Mouse (Mus musculus): ENCODE measurements around the gene B4galnt1. TPM values are rescaled to one million over a fixed set of nuclear protein-coding genes. Genes with fewer than 3 reads are reported as not detected.
A peak's percentile ranks its signal among the peaks of the same experiment; 100 is the strongest.

The B4galnt1 gene
- total and polyA plus RNA-seq, 3 experiments = 24.6 to 66.0 (median 65.8) TPM

DNA sequence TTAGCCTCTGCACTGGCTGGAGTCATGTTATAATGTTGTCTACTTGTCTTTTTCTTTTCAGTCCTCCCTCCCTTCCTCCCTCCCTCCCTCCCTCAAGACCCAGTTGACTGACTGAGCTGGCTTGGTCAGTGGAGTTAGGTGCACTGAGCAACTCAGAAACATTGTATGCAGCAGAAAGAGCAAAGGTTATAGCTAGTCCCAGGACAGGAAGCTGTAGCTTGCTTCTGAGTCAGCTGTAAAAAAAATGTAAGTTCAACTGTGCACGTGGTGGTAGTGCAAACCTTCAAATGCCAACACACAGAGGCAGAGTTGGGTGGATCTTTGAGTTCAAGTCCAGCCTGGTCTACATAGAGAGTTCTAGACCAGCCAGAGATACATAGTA, 49.4 kb downstream of the B4galnt1 start:
- Histone ChIP-seq H3K27ac (ENCODE audit: control insufficient read depth, low read depth, low read length) (no peak overlapping the region), H3K4me3 (ENCODE audit: control insufficient read depth in 1 of 2, insufficient read depth in 1 of 2, low read depth in 2 of 2, low read length in 2 of 2) (no peak overlapping the region), H3K79me2 (ENCODE audit: control insufficient read depth, insufficient read depth, low read length, poor library complexity) (peaks cover 20% of the 10 kb centered on the region), H3K36me3 (ENCODE audit: control insufficient read depth in 1 of 2, insufficient read depth in 2 of 2, low read length in 2 of 2) (peaks cover 0 to 7% of the 10 kb centered on the region in 2 experiments; a peak in 2 of 4 replicates), H3K27me3 (ENCODE audit: control insufficient read depth in 1 of 2, insufficient read depth in 2 of 2, low read length in 2 of 2) (no peaks in the 10 kb centered on the region), H3K9me3 (replicated peaks; ENCODE audit: insufficient read depth, low read length) (no peaks in the 10 kb centered on the region), H3K9ac (ENCODE audit: control insufficient read depth, low read depth, low read length, poor library complexity, severe bottlenecking) (no peak overlapping the region), H3K4me1 (ENCODE audit: control insufficient read depth in 1 of 2, insufficient read depth in 2 of 2, low read length in 2 of 2) (peaks cover 2 to 16% of the 10 kb centered on the region in 2 experiments)
- TF ChIP-seq BHLHE40 (IDR thresholded peaks at IDR 0.05; ENCODE audit: borderline replicate concordance, low read depth, low read length) (no peak), USF1 (IDR thresholded peaks at IDR 0.05; ENCODE audit: low read depth, low read length) (no peak), POLR2A (IDR thresholded peaks at IDR 0.05; ENCODE audit: control insufficient read depth in 1 of 2, insufficient read depth in 1 of 2, low read depth in 1 of 2, low read length in 2 of 2, poor library complexity in 1 of 2) (no peak), ZNF384 (IDR thresholded peaks at IDR 0.05; ENCODE audit: low read depth, low read length) (peak; percentile 36; the same call in 1 of the 2 replicates), ZC3H11A (IDR thresholded peaks at IDR 0.05; ENCODE audit: low read depth, low read length) (no peak), RCOR1 (IDR thresholded peaks at IDR 0.05; ENCODE audit: low read depth, low read length) (no peak), MXI1 (IDR thresholded peaks at IDR 0.05; ENCODE audit: low read depth, low read length) (peak; percentile 26; the same call in 1 of the 2 replicates), SIN3A (IDR thresholded peaks at IDR 0.05; ENCODE audit: low read length) (no peak), ZKSCAN1 (IDR thresholded peaks at IDR 0.05; ENCODE audit: low read depth, low read length) (no peak), NELFE (IDR thresholded peaks at IDR 0.05; ENCODE audit: low read depth, low read length) (no peak)
- no peak for DNase-seq (ENCODE audit: low read depth, low spot score)

GRCm38 (mm10) chr10:127216456-127216855, 51.4 kb downstream of the B4galnt1 start:
- Histone ChIP-seq H3K27me3 (ENCODE audit: control insufficient read depth in 1 of 2, insufficient read depth in 2 of 2, low read length in 2 of 2) (no peaks in the 10 kb centered on the region), H3K79me2 (ENCODE audit: control insufficient read depth, insufficient read depth, low read length, poor library complexity) (peaks cover 1% of the 10 kb centered on the region; the same call in 1 of the 2 replicates), H3K27ac (ENCODE audit: control insufficient read depth, low read depth, low read length) (no peak overlapping the region), H3K9ac (ENCODE audit: control insufficient read depth, low read depth, low read length, poor library complexity, severe bottlenecking) (no peak overlapping the region), H3K36me3 (ENCODE audit: control insufficient read depth in 1 of 2, insufficient read depth in 2 of 2, low read length in 2 of 2) (peaks cover 0 to 2% of the 10 kb centered on the region in 2 experiments; a peak in 1 of 4 replicates), H3K4me1 (ENCODE audit: control insufficient read depth in 1 of 2, insufficient read depth in 2 of 2, low read length in 2 of 2) (peaks cover 0 to 9% of the 10 kb centered on the region in 2 experiments; a peak in 1 of 4 replicates), H3K9me3 (replicated peaks; ENCODE audit: insufficient read depth, low read length) (no peaks in the 10 kb centered on the region), H3K4me3 (ENCODE audit: control insufficient read depth in 1 of 2, insufficient read depth in 1 of 2, low read depth in 2 of 2, low read length in 2 of 2) (no peak overlapping the region)
- no peak for DNase-seq (ENCODE audit: low read depth, low spot score)
- TF ChIP-seq CHD1 (IDR thresholded peaks at IDR 0.05; ENCODE audit: low read depth, low read length) (no peak), ETS1 (IDR thresholded peaks at IDR 0.05; ENCODE audit: low read depth, low read length) (no peak), MAZ (IDR thresholded peaks at IDR 0.05; ENCODE audit: low read depth, low read length) (no peak), MAX (IDR thresholded peaks at IDR 0.05; ENCODE audit: low read length) (no peak), CHD2 (IDR thresholded peaks at IDR 0.05; ENCODE audit: low read length) (no peak), EP300 (IDR thresholded peaks at IDR 0.05; ENCODE audit: low read depth in 1 of 2, low read length in 2 of 2) (no peak), RAD21 (IDR thresholded peaks at IDR 0.05; ENCODE audit: low read depth, low read length) (no peak), POLR2A (IDR thresholded peaks at IDR 0.05; ENCODE audit: control insufficient read depth in 1 of 2, insufficient read depth in 1 of 2, low read depth in 1 of 2, low read length in 2 of 2, poor library complexity in 1 of 2) (no peak), ZNF384 (IDR thresholded peaks at IDR 0.05; ENCODE audit: low read depth, low read length) (no peak), TAL1 (IDR thresholded peaks at IDR 0.05; ENCODE audit: low read length) (no peak), SIN3A (IDR thresholded peaks at IDR 0.05; ENCODE audit: low read length) (no peak), POLR2AphosphoS5 (IDR thresholded peaks at IDR 0.05; ENCODE audit: borderline replicate concordance, low read depth, low read length) (no peak), ZKSCAN1 (IDR thresholded peaks at IDR 0.05; ENCODE audit: low read depth, low read length) (no peak), CTCF (IDR thresholded peaks at IDR 0.05 in 2 of 3, conservative IDR thresholded peaks at IDR 0.05 in 1 of 3; ENCODE audit: control insufficient read depth in 1 of 3, insufficient read depth in 1 of 3, low read depth in 2 of 3, low read length in 3 of 3, poor library complexity in 1 of 3, severe bottlenecking in 1 of 3) (no peak), ELF1 (IDR thresholded peaks at IDR 0.05; ENCODE audit: low read depth, low read length) (no peak), USF2 (IDR thresholded peaks at IDR 0.05; ENCODE audit: borderline replicate concordance in 1 of 2, insufficient read depth in 1 of 2, low read depth in 1 of 2, low read length in 2 of 2) (no peak), TBP (IDR thresholded peaks at IDR 0.05; ENCODE audit: low read depth, low read length) (no peak), USF1 (IDR thresholded peaks at IDR 0.05; ENCODE audit: low read depth, low read length) (no peak), HCFC1 (IDR thresholded peaks at IDR 0.05; ENCODE audit: low read depth, low read length) (no peak)

Measured in MEL (cell line).